Mouse (Mus musculus): Measurements from ENCODE around the gene Kdm2a. TPM values are rescaled to one million over a fixed set of nuclear protein-coding genes. Genes with fewer than 3 reads are reported as not detected.

Kdm2a gene
- polyA plus RNA-seq, 1 experiment from 2014 or later: 35.5 TPM

- Histone ChIP-seq H3K4me2 (no peak overlapping the region), H3K27me3 (replicated peaks) (no peaks in the 10 kb centered on the region), H3K4me3 (no peak overlapping the region), H3K9ac (no peak overlapping the region), H3K36me3 (peaks cover 96% of the 10 kb centered on the region), H3K9me3 (no peaks in the 10 kb centered on the region), H3K27ac (replicated peaks) (no peak overlapping the region), H3K4me1 (peaks cover 8% of the 10 kb centered on the region)
- ATAC-seq (ENCODE audit: extremely low read depth, insufficient number of reproducible peaks, low FRiP score, low TSS enrichment): no peak
- 83% methylated on average over 1 of the region's 1 CpGs for WGBS
These were observed 71.2 kb downstream of the Kdm2a start for GRCm38 (mm10) chr19:4326881-4327280.

- Histone ChIP-seq H3K9me3 (no peaks in the 10 kb centered on the region), H3K9ac (no peak overlapping the region), H3K4me2 (no peak overlapping the region), H3K4me3 (no peak overlapping the region), H3K27ac (replicated peaks) (no peak overlapping the region), H3K27me3 (replicated peaks) (no peaks in the 10 kb centered on the region), H3K4me1 (0 out of 2 replicates have a peak, but pooled peaks cover under 1% of the 10 kb centered on the region), H3K36me3 (peaks cover 100% of the 10 kb centered on the region)
- WGBS: 81% methylated on average over 3 of the region's 3 CpGs
- no peak for ATAC-seq (ENCODE audit: extremely low read depth, insufficient number of reproducible peaks, low FRiP score, low TSS enrichment)
These were observed 72.0 kb downstream of the Kdm2a start for GRCm38 (mm10) chr19:4326106-4326505.

GRCm38 (mm10) chr19:4322134-4322533 lies 76.0 kb downstream of the Kdm2a start:
- Histone ChIP-seq H3K27me3 (replicated peaks) (no peaks in the 10 kb centered on the region), H3K4me3 (no peak overlapping the region), H3K27ac (replicated peaks) (no peak overlapping the region), H3K9me3 (no peaks in the 10 kb centered on the region), H3K4me2 (no peak overlapping the region), H3K4me1 (peaks cover 16% of the 10 kb centered on the region; the same call in 1 of the 2 replicates), H3K36me3 (peaks cover 100% of the 10 kb centered on the region), H3K9ac (no peak overlapping the region)
- ATAC-seq (ENCODE audit: extremely low read depth, insufficient number of reproducible peaks, low FRiP score, low TSS enrichment): no peak
- 89% methylated on average over 3 of the region's 3 CpGs for WGBS

- Histone ChIP-seq H3K9me3 (no peaks in the 10 kb centered on the region), H3K9ac (no peak overlapping the region), H3K27me3 (replicated peaks) (no peaks in the 10 kb centered on the region), H3K36me3 (peaks cover 100% of the 10 kb centered on the region), H3K4me2 (no peak overlapping the region), H3K4me1 (peaks cover 16% of the 10 kb centered on the region; the same call in 1 of the 2 replicates), H3K27ac (replicated peaks) (no peak overlapping the region), H3K4me3 (no peak overlapping the region)
- ATAC-seq (ENCODE audit: extremely low read depth, insufficient number of reproducible peaks, low FRiP score, low TSS enrichment): no peak
- WGBS: 88% methylated on average over 1 of the region's 1 CpGs
These were observed 76.5 kb downstream of the Kdm2a start for GRCm38 (mm10) chr19:4321622-4322021.

- 69% methylated on average over 4 of the region's 4 CpGs for WGBS
These were observed 78.8 kb downstream of the Kdm2a start for GRCm38 (mm10) chr19:4319272-4319671.

GRCm38 (mm10) chr19:4317181-4317580 lies 80.9 kb downstream of the Kdm2a start:
- Histone ChIP-seq H3K4me2 (no peak overlapping the region), H3K4me3 (no peak overlapping the region), H3K9ac (no peak overlapping the region), H3K4me1 (peaks cover 29% of the 10 kb centered on the region), H3K9me3 (no peaks in the 10 kb centered on the region), H3K27me3 (replicated peaks) (no peaks in the 10 kb centered on the region), H3K36me3 (peaks cover 77% of the 10 kb centered on the region), H3K27ac (replicated peaks) (no peak overlapping the region)
- no peak for ATAC-seq (ENCODE audit: extremely low read depth, insufficient number of reproducible peaks, low FRiP score, low TSS enrichment)
- 91% methylated on average over 3 of the region's 3 CpGs for WGBS

More at GRCm38 (mm10) chr19:4319272-4319671, 78.8 kb downstream of the Kdm2a start:
- no peak overlapping the region for H3K27ac ChIP-seq (replicated peaks)
- ATAC-seq (ENCODE audit: extremely low read depth, insufficient number of reproducible peaks, low FRiP score, low TSS enrichment): no peak
- peaks cover 86% of the 10 kb centered on the region for H3K36me3 ChIP-seq
- no peak overlapping the region for H3K4me2 ChIP-seq
- no peak overlapping the region for H3K4me3 ChIP-seq
- H3K9me3 ChIP-seq: no peaks in the 10 kb centered on the region
- H3K9ac ChIP-seq: no peak overlapping the region
- no peaks in the 10 kb centered on the region for H3K27me3 ChIP-seq (replicated peaks)
- peaks cover 29% of the 10 kb centered on the region for H3K4me1 ChIP-seq

GRCm38 (mm10) chr19:4315223-4315944 lies 82.7 kb downstream of the Kdm2a start:
- Histone ChIP-seq H3K4me1 (peaks cover 29% of the 10 kb centered on the region), H3K36me3 (peaks cover 59% of the 10 kb centered on the region), H3K27ac (replicated peaks) (0 out of 2 replicates have a peak overlapping the region, but pooled peaks have one; percentile 2), H3K4me2 (no peak overlapping the region), H3K27me3 (replicated peaks) (no peaks in the 10 kb centered on the region), H3K9ac (no peak overlapping the region), H3K4me3 (no peak overlapping the region), H3K9me3 (no peaks in the 10 kb centered on the region)
- no peak; the same call in 1 of the 2 replicates for ATAC-seq (ENCODE audit: extremely low read depth, insufficient number of reproducible peaks, low FRiP score, low TSS enrichment)
- 53% methylated on average over 6 of the region's 6 CpGs for WGBS

- ATAC-seq (ENCODE audit: extremely low read depth, insufficient number of reproducible peaks, low FRiP score, low TSS enrichment): no peak
- Histone ChIP-seq H3K4me3 (no peak overlapping the region), H3K9me3 (no peaks in the 10 kb centered on the region), H3K27ac (replicated peaks) (no peak overlapping the region), H3K27me3 (replicated peaks) (peaks cover 7% of the 10 kb centered on the region; the same call in 1 of the 2 replicates), H3K9ac (no peak overlapping the region), H3K36me3 (peaks cover 13% of the 10 kb centered on the region), H3K4me1 (peaks cover 16% of the 10 kb centered on the region), H3K4me2 (no peak overlapping the region)
These were observed 88.3 kb downstream of the Kdm2a start for GRCm38 (mm10) chr19:4309776-4310185.

GRCm38 (mm10) chr19:4309302-4309701 lies 88.8 kb downstream of the Kdm2a start:
- WGBS: 92% methylated on average over 4 of the region's 4 CpGs
- Histone ChIP-seq H3K36me3 (peaks cover 12% of the 10 kb centered on the region), H3K27ac (replicated peaks) (no peak overlapping the region), H3K4me3 (no peak overlapping the region), H3K4me2 (no peak overlapping the region), H3K9ac (no peak overlapping the region), H3K4me1 (peaks cover 19% of the 10 kb centered on the region), H3K27me3 (replicated peaks) (peaks cover 7% of the 10 kb centered on the region; the same call in 1 of the 2 replicates), H3K9me3 (no peaks in the 10 kb centered on the region)
- ATAC-seq (ENCODE audit: extremely low read depth, insufficient number of reproducible peaks, low FRiP score, low TSS enrichment): no peak

GRCm38 (mm10) chr19:4306190-4306577 lies 91.9 kb downstream of the Kdm2a start, which contains the start of gene Grk2:
Gene Grk2, minus strand, starts transcription at chr19:4306222.
- peaks cover 7% of the 10 kb centered on the region; the same call in 1 of the 2 replicates for H3K27me3 ChIP-seq (replicated peaks)
- H3K4me3 ChIP-seq: peak within 1 kb of the TSS; percentile 89
- no peaks in the 10 kb centered on the region for H3K9me3 ChIP-seq
- H3K4me1 ChIP-seq: peaks cover 50% of the 10 kb centered on the region
- H3K27ac ChIP-seq (replicated peaks): peak within 1 kb of the TSS; percentile 79
- under 1% methylated on average over 33 of the region's 46 CpGs for WGBS
- no peaks in the 10 kb centered on the region for H3K36me3 ChIP-seq
- H3K4me2 ChIP-seq: peak within 1 kb of the TSS; percentile 82
- peak within 1 kb of the TSS; percentile 98 for H3K9ac ChIP-seq
- peak; percentile 70 for ATAC-seq (ENCODE audit: extremely low read depth, insufficient number of reproducible peaks, low FRiP score, low TSS enrichment)

- Histone ChIP-seq H3K27ac (replicated peaks) (peak overlapping the region; percentile 79), H3K4me2 (peak overlapping the region; percentile 82), H3K9ac (peak overlapping the region; percentile 98), H3K4me1 (peaks cover 56% of the 10 kb centered on the region), H3K9me3 (no peaks in the 10 kb centered on the region), H3K27me3 (replicated peaks) (peaks cover 7% of the 10 kb centered on the region; the same call in 1 of the 2 replicates), H3K36me3 (no peaks in the 10 kb centered on the region), H3K4me3 (peak overlapping the region; percentile 89)
- WGBS: under 1% methylated on average over 54 of the region's 68 CpGs
- ATAC-seq (ENCODE audit: extremely low read depth, insufficient number of reproducible peaks, low FRiP score, low TSS enrichment): peak; percentile 62
These were observed 92.4 kb downstream of the Kdm2a start for GRCm38 (mm10) chr19:4305491-4306189.
